Mouse (Mus musculus): ENCODE data around the gene Gsdme. TPM values are rescaled to one million over a fixed set of nuclear protein-coding genes. Genes with fewer than 3 reads are reported as not detected.

The Gsdme gene
- polyA plus RNA-seq, 1 experiment, result 1.1 TPM

DNA sequence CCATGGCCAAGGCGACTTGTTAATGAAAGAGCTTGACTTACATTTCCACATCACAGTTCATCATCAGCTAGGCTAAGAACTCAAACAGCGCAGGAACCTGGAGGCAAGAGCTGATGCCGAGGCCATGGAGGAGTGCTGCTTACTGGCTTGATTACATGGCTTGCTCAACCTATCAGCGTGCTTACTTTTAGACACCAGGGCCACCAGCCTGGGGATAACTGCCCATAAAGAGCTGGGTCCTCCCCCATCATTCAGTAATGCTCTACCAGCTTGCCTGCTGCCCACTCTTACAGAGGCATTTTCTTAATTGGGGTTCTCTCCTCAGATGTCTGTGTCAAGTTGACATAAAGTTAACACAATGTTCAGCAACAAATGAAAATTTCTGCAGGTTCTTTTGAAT lies 58.6 kb downstream of the Gsdme start:
- H3K9ac ChIP-seq (ENCODE audit: low read depth, poor library complexity, severe bottlenecking), result no peak overlapping the region
- H3K36me3 ChIP-seq (ENCODE audit: control insufficient read depth, insufficient read depth, low read length, poor library complexity, severe bottlenecking), result no peaks in the 10 kb centered on the region
- no peaks in the 10 kb centered on the region for H3K27me3 ChIP-seq (ENCODE audit: control insufficient read depth, insufficient read depth, low read length, poor library complexity, severe bottlenecking)
- H3K9me3 ChIP-seq (replicated peaks; ENCODE audit: control insufficient read depth, insufficient read depth, low read length, poor library complexity, severe bottlenecking), result no peaks in the 10 kb centered on the region
- H3K27ac ChIP-seq (ENCODE audit: insufficient read depth, low read length), result no peak overlapping the region
- TF ChIP-seq CTCF (IDR thresholded peaks at IDR 0.05; ENCODE audit: low read depth, low read length) (no peak), EP300 (IDR thresholded peaks at IDR 0.05; ENCODE audit: insufficient read depth, low read depth, low read length) (no peak), POLR2A (IDR thresholded peaks at IDR 0.05; ENCODE audit: insufficient read depth, low read length) (no peak)
- no peaks in the 10 kb centered on the region for H3K4me1 ChIP-seq (ENCODE audit: control insufficient read depth, insufficient read depth, low read length)
- no peak overlapping the region for H3K4me3 ChIP-seq (ENCODE audit: low read depth, low read length)

DNA sequence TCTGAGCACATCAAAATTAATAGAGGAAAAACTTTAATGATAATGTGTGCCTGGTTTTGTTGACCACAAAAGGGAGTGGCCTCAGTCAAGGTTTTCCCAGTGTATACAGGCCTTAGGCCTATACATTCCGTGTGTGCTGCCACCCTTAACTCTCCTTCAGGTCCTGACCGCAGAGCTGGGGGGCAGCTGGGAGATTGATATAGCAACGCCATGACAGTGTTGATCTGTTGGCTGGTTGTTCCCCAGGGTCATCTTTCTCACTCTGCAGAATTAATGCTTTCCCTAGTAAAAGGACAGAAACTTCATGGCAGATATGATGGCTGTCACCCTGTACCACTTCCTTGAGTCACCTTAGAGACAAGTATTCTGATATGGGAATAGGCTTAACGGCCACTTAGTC lies 59.3 kb downstream of the Gsdme start:
- H3K9ac ChIP-seq (ENCODE audit: low read depth, poor library complexity, severe bottlenecking), result no peak overlapping the region
- no peak for TF ChIP-seq EP300 (IDR thresholded peaks at IDR 0.05; ENCODE audit: insufficient read depth, low read depth, low read length)
- no peak for TF ChIP-seq POLR2A (IDR thresholded peaks at IDR 0.05; ENCODE audit: insufficient read depth, low read length)
- no peak for TF ChIP-seq CTCF (IDR thresholded peaks at IDR 0.05; ENCODE audit: low read depth, low read length)
- H3K36me3 ChIP-seq (ENCODE audit: control insufficient read depth, insufficient read depth, low read length, poor library complexity, severe bottlenecking), result no peaks in the 10 kb centered on the region
- H3K27ac ChIP-seq (ENCODE audit: insufficient read depth, low read length), result no peak overlapping the region
- no peaks in the 10 kb centered on the region for H3K4me1 ChIP-seq (ENCODE audit: control insufficient read depth, insufficient read depth, low read length)
- H3K9me3 ChIP-seq (replicated peaks; ENCODE audit: control insufficient read depth, insufficient read depth, low read length, poor library complexity, severe bottlenecking), result no peaks in the 10 kb centered on the region
- no peaks in the 10 kb centered on the region for H3K27me3 ChIP-seq (ENCODE audit: control insufficient read depth, insufficient read depth, low read length, poor library complexity, severe bottlenecking)
- H3K4me3 ChIP-seq (ENCODE audit: low read depth, low read length), result no peak overlapping the region

DNA sequence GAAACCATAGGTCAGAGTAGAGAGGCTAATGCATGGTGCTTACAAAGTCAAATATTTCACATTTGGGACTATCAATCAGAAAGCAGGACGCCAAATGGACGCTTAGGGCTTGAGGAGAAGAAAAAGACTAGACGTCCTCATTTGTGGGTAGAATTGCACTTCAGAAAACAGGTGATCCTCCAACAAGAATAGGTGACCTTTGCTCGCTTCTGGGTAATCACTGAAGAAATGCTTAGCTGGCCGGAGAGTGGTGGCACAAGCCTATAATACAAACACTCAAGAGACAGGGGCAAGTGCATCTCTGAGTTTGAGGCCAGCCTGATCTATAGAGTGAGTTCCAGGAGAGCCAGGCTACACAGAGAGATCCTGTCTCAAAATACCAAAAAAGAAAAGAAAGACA lies 69.8 kb downstream of the Gsdme start:
- TF ChIP-seq POLR2A (IDR thresholded peaks at IDR 0.05; ENCODE audit: insufficient read depth, low read length) (no peak), CTCF (IDR thresholded peaks at IDR 0.05; ENCODE audit: low read depth, low read length) (no peak), EP300 (IDR thresholded peaks at IDR 0.05; ENCODE audit: insufficient read depth, low read depth, low read length) (no peak)

DNA sequence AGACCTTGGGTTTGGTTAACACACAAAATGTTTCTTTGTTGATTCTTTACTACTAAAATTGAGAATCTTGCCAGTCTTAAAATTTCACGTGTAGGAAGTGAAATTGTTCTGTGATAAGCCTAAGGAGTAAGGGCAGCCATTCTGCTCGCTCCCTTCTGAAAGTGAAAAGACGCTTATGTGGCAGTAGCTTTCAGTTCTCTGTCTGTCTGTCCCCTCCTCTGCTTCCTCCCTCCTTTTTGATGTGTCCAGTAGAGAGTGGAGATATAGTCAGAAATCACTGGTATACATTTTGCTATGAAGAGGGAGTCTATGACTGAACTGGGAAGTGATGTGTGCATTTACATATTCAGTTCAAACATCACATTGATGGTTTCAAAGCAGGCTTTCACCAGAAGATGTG lies 70.8 kb downstream of the Gsdme start:
- peaks cover 7% of the 10 kb centered on the region; the same call in 1 of the 2 replicates for H3K9me3 ChIP-seq (replicated peaks; ENCODE audit: control insufficient read depth, insufficient read depth, low read length, poor library complexity, severe bottlenecking)
- H3K36me3 ChIP-seq (ENCODE audit: control insufficient read depth, insufficient read depth, low read length, poor library complexity, severe bottlenecking), result peaks cover 5% of the 10 kb centered on the region
- no peaks in the 10 kb centered on the region for H3K27me3 ChIP-seq (ENCODE audit: control insufficient read depth, insufficient read depth, low read length, poor library complexity, severe bottlenecking)
- TF ChIP-seq CTCF (IDR thresholded peaks at IDR 0.05; ENCODE audit: low read depth, low read length), result no peak
- TF ChIP-seq EP300 (IDR thresholded peaks at IDR 0.05; ENCODE audit: insufficient read depth, low read depth, low read length), result no peak
- no peak for TF ChIP-seq POLR2A (IDR thresholded peaks at IDR 0.05; ENCODE audit: insufficient read depth, low read length)
- H3K4me3 ChIP-seq (ENCODE audit: low read depth, low read length), result no peak overlapping the region
- no peaks in the 10 kb centered on the region for H3K4me1 ChIP-seq (ENCODE audit: control insufficient read depth, insufficient read depth, low read length)
- H3K9ac ChIP-seq (ENCODE audit: low read depth, poor library complexity, severe bottlenecking), result no peak overlapping the region
- H3K27ac ChIP-seq (ENCODE audit: insufficient read depth, low read length), result no peak overlapping the region

More for the DNA sequence above, 69.8 kb downstream of the Gsdme start:
- peaks cover 7% of the 10 kb centered on the region; the same call in 1 of the 2 replicates for H3K9me3 ChIP-seq (replicated peaks; ENCODE audit: control insufficient read depth, insufficient read depth, low read length, poor library complexity, severe bottlenecking)
- no peak overlapping the region for H3K4me3 ChIP-seq (ENCODE audit: low read depth, low read length)
- no peaks in the 10 kb centered on the region for H3K4me1 ChIP-seq (ENCODE audit: control insufficient read depth, insufficient read depth, low read length)
- peaks cover 5% of the 10 kb centered on the region for H3K36me3 ChIP-seq (ENCODE audit: control insufficient read depth, insufficient read depth, low read length, poor library complexity, severe bottlenecking)
- H3K27me3 ChIP-seq (ENCODE audit: control insufficient read depth, insufficient read depth, low read length, poor library complexity, severe bottlenecking), result no peaks in the 10 kb centered on the region
- no peak overlapping the region for H3K9ac ChIP-seq (ENCODE audit: low read depth, poor library complexity, severe bottlenecking)
- no peak overlapping the region for H3K27ac ChIP-seq (ENCODE audit: insufficient read depth, low read length)

DNA sequence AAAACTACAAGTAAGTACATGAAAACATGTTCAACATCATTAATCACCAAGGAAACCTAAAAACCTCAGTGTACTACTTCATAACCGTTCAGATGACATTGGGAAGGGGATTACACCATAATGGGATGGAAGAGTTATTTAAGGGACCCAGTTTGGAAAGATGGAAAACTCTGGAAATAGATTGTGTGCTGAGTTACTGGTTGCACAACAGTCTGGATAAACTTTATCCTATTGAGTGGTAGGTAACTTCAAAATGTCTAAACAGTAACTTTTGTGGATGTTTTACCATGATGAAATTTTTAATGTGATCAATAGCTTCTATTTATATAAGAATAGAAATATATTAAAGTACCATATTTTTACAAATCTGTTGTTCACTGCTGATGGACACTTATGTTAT lies 71.5 kb downstream of the Gsdme start:
- no peak overlapping the region for H3K27ac ChIP-seq (ENCODE audit: insufficient read depth, low read length)
- H3K36me3 ChIP-seq (ENCODE audit: control insufficient read depth, insufficient read depth, low read length, poor library complexity, severe bottlenecking), result peaks cover 5% of the 10 kb centered on the region
- H3K27me3 ChIP-seq (ENCODE audit: control insufficient read depth, insufficient read depth, low read length, poor library complexity, severe bottlenecking), result no peaks in the 10 kb centered on the region
- peaks cover 7% of the 10 kb centered on the region; the same call in 1 of the 2 replicates for H3K9me3 ChIP-seq (replicated peaks; ENCODE audit: control insufficient read depth, insufficient read depth, low read length, poor library complexity, severe bottlenecking)
- TF ChIP-seq POLR2A (IDR thresholded peaks at IDR 0.05; ENCODE audit: insufficient read depth, low read length) (no peak), CTCF (IDR thresholded peaks at IDR 0.05; ENCODE audit: low read depth, low read length) (no peak), EP300 (IDR thresholded peaks at IDR 0.05; ENCODE audit: insufficient read depth, low read depth, low read length) (no peak)
- no peak overlapping the region for H3K9ac ChIP-seq (ENCODE audit: low read depth, poor library complexity, severe bottlenecking)
- no peak overlapping the region for H3K4me3 ChIP-seq (ENCODE audit: low read depth, low read length)
- H3K4me1 ChIP-seq (ENCODE audit: control insufficient read depth, insufficient read depth, low read length), result no peaks in the 10 kb centered on the region

DNA sequence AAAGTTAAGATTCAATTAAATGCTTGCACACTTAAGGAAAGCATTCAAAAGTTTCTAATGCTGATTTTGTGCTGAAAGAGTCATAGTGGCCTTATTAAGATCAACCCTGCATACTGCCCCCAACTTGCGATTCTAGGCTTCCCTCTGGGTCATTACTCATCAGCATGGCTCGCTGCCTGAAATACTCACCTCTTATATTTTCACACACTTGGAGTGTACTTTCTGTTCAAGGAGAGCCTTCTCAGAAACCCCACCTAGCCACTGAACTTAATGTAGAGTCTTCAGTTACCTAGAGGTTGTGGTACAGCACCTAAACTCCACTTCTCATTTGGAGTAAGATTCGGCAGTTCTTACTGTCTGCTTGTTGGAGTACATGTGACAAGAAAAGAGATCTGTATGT lies 72.1 kb downstream of the Gsdme start:
- H3K9me3 ChIP-seq (replicated peaks; ENCODE audit: control insufficient read depth, insufficient read depth, low read length, poor library complexity, severe bottlenecking), result peaks cover 6% of the 10 kb centered on the region; the same call in 1 of the 2 replicates
- H3K9ac ChIP-seq (ENCODE audit: low read depth, poor library complexity, severe bottlenecking), result no peak overlapping the region
- H3K4me3 ChIP-seq (ENCODE audit: low read depth, low read length), result no peak overlapping the region
- H3K27ac ChIP-seq (ENCODE audit: insufficient read depth, low read length), result no peak overlapping the region
- no peaks in the 10 kb centered on the region for H3K27me3 ChIP-seq (ENCODE audit: control insufficient read depth, insufficient read depth, low read length, poor library complexity, severe bottlenecking)
- TF ChIP-seq EP300 (IDR thresholded peaks at IDR 0.05; ENCODE audit: insufficient read depth, low read depth, low read length) (no peak), POLR2A (IDR thresholded peaks at IDR 0.05; ENCODE audit: insufficient read depth, low read length) (no peak), CTCF (IDR thresholded peaks at IDR 0.05; ENCODE audit: low read depth, low read length) (no peak)
- H3K36me3 ChIP-seq (ENCODE audit: control insufficient read depth, insufficient read depth, low read length, poor library complexity, severe bottlenecking), result peaks cover 5% of the 10 kb centered on the region
- no peaks in the 10 kb centered on the region for H3K4me1 ChIP-seq (ENCODE audit: control insufficient read depth, insufficient read depth, low read length)

All from ES-Bruce4 (cell line).